Mouse (Mus musculus): ENCODE data around the gene Cops2. TPM values are rescaled to one million over a fixed set of nuclear protein-coding genes. Genes with fewer than 3 reads are reported as not detected.
A peak's percentile ranks its signal among the peaks of the same experiment; 100 is the strongest.

The Cops2 gene
- polyA plus RNA-seq, 1 experiment from 2014 or later: 66.9 TPM

DNA sequence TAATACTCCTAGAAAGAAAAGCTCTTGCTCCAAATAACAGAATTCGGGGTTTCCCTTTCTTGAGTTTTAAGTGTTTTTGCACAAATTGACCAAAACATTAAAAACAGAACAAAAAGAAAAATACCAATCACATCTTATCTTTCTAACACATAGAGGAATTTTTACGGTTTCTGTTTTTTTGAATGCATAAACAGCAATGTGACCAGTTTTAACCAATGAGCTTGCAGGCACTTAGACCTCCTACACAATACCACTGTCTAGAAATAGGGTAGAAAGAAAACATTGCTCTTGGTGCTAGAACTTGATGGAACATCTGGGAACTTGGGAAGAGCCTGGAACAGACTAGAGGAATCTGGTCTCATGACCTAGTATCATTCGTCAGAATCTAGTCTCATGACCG is 68.7 kb downstream of the Cops2 start:
- no peak overlapping the region for H3K4me2 ChIP-seq (replicated peaks)
- no peak for ATAC-seq (replicated peaks)
- 95% methylated on average over 4 of the region's 4 CpGs for WGBS

DNA sequence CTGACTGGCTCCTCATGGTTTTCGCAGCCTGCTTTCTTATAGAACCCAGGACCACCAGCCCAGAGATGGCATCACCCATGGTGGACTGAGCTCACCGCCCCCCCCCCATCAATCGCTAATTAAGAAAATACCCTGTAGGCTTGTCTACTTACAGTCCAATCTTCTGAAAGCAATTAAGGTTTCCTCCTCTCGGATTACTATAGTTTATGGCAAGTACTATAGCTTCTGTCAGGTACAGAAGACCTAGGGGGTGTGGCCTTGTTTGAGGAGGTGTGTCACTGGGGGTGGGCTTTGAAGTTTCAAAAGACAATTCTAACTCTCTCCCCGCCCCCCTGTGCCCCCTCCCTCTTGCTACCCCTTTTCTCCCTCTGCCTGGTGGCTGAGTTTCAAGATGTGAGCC is 69.7 kb downstream of the Cops2 start:
- no peak overlapping the region for H3K9ac ChIP-seq (replicated peaks)
- no peak for ATAC-seq (replicated peaks)
- no peak overlapping the region for H3K4me3 ChIP-seq
- no peak overlapping the region for H3K27ac ChIP-seq (replicated peaks)
- no peaks in the 10 kb centered on the region for H3K9me3 ChIP-seq
- no peaks in the 10 kb centered on the region for H3K4me1 ChIP-seq
- no peak overlapping the region for H3K4me2 ChIP-seq (replicated peaks)
- no peaks in the 10 kb centered on the region for H3K27me3 ChIP-seq
- H3K36me3 ChIP-seq: no peaks in the 10 kb centered on the region
- 58% methylated on average over 5 of the region's 5 CpGs for WGBS

More for the DNA sequence above, 68.7 kb downstream of the Cops2 start:
- Histone ChIP-seq H3K36me3 (no peaks in the 10 kb centered on the region), H3K9ac (replicated peaks) (no peak overlapping the region), H3K27ac (replicated peaks) (no peak overlapping the region), H3K9me3 (no peaks in the 10 kb centered on the region), H3K4me3 (no peak overlapping the region), H3K27me3 (no peaks in the 10 kb centered on the region), H3K4me1 (no peaks in the 10 kb centered on the region)

DNA sequence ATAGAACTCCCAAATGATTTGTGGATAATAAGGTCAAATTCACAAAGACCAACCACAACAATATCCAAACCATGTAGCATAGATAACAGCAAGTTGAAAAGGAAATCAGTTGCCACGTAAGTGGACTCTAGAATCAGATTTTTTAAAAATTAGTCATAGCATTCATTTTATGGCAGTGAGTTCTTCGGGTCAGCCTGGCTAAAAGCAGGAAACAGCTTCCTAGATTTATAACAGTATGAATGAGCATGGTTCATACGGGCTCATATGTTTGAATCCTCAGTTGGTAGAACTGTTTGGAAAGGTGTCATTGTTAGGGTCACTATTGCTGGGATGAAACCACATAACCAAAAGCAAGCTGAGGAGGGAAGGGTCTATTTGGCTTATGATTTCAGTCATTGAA is 70.2 kb downstream of the Cops2 start:
- Histone ChIP-seq H3K4me3 (no peak overlapping the region), H3K9me3 (no peaks in the 10 kb centered on the region), H3K36me3 (no peaks in the 10 kb centered on the region), H3K27me3 (no peaks in the 10 kb centered on the region), H3K9ac (replicated peaks) (no peak overlapping the region), H3K4me2 (replicated peaks) (no peak overlapping the region), H3K4me1 (no peaks in the 10 kb centered on the region), H3K27ac (replicated peaks) (no peak overlapping the region)
- 85% methylated on average over 3 of the region's 3 CpGs for WGBS
- no peak for ATAC-seq (replicated peaks)

DNA sequence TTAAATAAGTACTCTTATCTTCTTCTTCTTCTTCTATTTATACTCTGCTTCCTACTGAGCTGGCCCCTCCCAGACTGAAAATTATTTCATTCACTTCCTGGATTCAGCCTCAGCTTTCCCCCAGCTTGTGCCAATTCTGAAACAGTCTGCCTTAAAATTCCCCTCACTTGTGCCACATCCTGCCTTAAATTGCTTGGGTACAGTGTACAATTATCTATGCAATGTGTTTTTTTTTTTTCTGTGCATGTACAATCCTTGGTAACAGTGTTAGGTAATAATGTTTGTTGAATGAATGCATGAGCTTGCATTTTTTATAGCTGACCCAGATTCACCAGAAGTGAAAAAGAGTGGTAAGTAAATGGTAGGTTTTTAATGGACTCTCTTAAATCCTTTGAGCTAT is 70.6 kb downstream of the Cops2 start:
- ATAC-seq (replicated peaks): no peak
- H3K4me2 ChIP-seq (replicated peaks): no peak overlapping the region
- no peak overlapping the region for H3K9ac ChIP-seq (replicated peaks)
- no peaks in the 10 kb centered on the region for H3K36me3 ChIP-seq
- no peaks in the 10 kb centered on the region for H3K27me3 ChIP-seq
- H3K9me3 ChIP-seq: no peaks in the 10 kb centered on the region
- H3K27ac ChIP-seq (replicated peaks): no peak overlapping the region
- H3K4me3 ChIP-seq: no peak overlapping the region
- H3K4me1 ChIP-seq: no peaks in the 10 kb centered on the region

DNA sequence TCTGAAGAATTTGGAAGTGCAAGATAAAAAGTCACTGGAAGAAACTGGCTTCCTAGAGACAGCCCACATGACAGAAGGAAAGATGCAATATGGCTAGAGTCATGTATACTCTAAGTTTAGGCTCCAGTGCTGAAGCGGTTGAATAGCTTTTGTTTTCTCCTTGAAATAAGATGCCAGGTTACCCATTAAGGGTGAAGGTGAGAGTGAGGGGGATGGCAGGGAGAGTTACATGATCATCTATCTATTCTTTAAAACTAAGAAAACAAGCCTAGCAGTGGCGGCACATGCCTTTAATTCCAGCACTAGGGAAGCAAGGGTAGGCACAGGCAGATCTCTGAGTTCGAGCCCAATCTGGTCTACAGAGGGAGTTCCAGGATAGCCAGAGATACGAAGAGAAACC is 73.9 kb downstream of the Cops2 start:
- H3K27ac ChIP-seq (replicated peaks): no peak overlapping the region
- no peak overlapping the region for H3K9ac ChIP-seq (replicated peaks)
- no peaks in the 10 kb centered on the region for H3K27me3 ChIP-seq
- no peaks in the 10 kb centered on the region for H3K36me3 ChIP-seq
- H3K9me3 ChIP-seq: no peaks in the 10 kb centered on the region
- H3K4me3 ChIP-seq: no peak overlapping the region
- H3K4me1 ChIP-seq: peaks cover 20% of the 10 kb centered on the region
- 79% methylated on average over 4 of the region's 4 CpGs for WGBS
- no peak for ATAC-seq (replicated peaks)
- no peak overlapping the region for H3K4me2 ChIP-seq (replicated peaks)

DNA sequence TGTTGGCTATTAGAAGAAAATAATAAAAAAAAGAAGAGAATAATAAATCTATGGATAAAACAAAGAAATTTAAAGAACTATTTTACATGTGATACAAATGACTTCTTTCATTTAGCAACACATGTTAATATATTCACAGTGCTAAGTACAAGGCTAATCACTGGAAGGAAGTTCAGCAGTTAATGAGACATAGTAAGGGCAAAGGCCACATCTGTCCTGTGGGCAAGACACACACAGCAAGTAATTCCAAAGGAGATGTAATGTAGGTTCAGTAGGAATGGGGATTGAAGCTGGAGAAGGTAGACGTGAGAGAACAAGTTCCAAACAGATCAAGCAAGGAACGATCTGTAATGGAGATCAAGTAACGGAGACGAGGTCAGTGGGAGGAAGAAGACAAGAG is 74.5 kb downstream of the Cops2 start:
- ATAC-seq (replicated peaks): no peak
- H3K9ac ChIP-seq (replicated peaks): no peak overlapping the region
- H3K4me3 ChIP-seq: no peak overlapping the region
- H3K27ac ChIP-seq (replicated peaks): no peak overlapping the region
- no peak overlapping the region for H3K4me2 ChIP-seq (replicated peaks)
- 83% methylated on average over 4 of the region's 4 CpGs for WGBS
- peaks cover 20% of the 10 kb centered on the region for H3K4me1 ChIP-seq
- H3K36me3 ChIP-seq: no peaks in the 10 kb centered on the region
- no peaks in the 10 kb centered on the region for H3K27me3 ChIP-seq
- no peaks in the 10 kb centered on the region for H3K9me3 ChIP-seq

DNA sequence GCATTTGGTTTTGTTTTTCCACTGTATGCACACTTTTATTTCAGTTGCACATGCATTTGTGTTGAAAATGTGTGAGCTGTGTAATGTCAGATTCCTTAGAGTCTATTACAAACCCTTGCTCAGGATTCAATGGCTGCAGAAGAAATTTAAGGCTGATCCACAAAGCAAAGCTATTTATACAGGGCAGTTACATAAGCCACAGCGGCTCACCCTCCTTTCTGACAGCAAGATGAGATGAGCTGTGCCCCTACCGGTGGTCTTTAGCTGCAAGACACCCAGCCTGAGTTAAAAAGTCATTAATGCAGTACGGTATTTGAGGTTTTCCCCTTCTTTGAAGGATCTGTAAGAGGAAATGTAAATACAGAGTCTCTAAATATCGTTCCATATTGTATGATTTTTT is 75.1 kb downstream of the Cops2 start:
- no peak overlapping the region for H3K4me3 ChIP-seq

DNA sequence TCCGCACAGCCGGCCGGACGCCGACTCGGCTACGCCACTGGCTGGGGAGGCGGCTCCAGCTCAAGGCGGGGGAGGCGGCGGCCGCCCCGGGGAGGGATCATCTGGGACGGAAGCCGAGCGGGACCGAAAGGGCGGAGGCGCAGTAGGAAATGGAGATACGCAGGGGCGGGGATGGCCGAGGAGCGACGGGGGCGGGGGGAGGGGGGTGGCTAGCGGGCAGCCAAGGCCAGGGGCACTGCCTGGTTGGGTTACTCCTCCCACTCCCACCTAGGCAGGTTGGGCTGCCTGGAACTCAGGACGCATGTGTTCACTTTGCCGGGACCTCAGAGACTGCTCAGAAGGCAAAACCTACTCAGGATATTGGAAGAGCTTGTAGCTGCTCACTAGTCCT is 76.2 kb downstream of the Cops2 start, which contains the start of gene Secisbp2l:
Secisbp2l (minus strand) TSS at position 152 of the 391 bp plus-strand sequence.
- no peaks in the 10 kb centered on the region for H3K9me3 ChIP-seq
- H3K9ac ChIP-seq (replicated peaks): peak within 1 kb of the TSS; percentile 94
- 0 out of 2 replicates have a peak, but pooled peaks cover 3% of the 10 kb centered on the region for H3K36me3 ChIP-seq
- 0% methylated on average over 27 of the region's 28 CpGs for WGBS
- ATAC-seq (replicated peaks): peak; percentile 97
- H3K4me2 ChIP-seq (replicated peaks): peak within 1 kb of the TSS; percentile 52
- no peaks in the 10 kb centered on the region for H3K27me3 ChIP-seq
- peak within 1 kb of the TSS; percentile 77 for H3K27ac ChIP-seq (replicated peaks)
- peak within 1 kb of the TSS; percentile 94 for H3K4me3 ChIP-seq
- peaks cover 20% of the 10 kb centered on the region for H3K4me1 ChIP-seq

More for the DNA sequence above, 75.1 kb downstream of the Cops2 start:
- no peak overlapping the region for H3K27ac ChIP-seq (replicated peaks)
- no peaks in the 10 kb centered on the region for H3K9me3 ChIP-seq
- ATAC-seq (replicated peaks): no peak
- H3K27me3 ChIP-seq: no peaks in the 10 kb centered on the region
- 62% methylated on average over 4 of the region's 4 CpGs for WGBS
- no peaks in the 10 kb centered on the region for H3K36me3 ChIP-seq
- H3K9ac ChIP-seq (replicated peaks): no peak overlapping the region
- no peak overlapping the region for H3K4me2 ChIP-seq (replicated peaks)
- peaks cover 20% of the 10 kb centered on the region for H3K4me1 ChIP-seq

DNA sequence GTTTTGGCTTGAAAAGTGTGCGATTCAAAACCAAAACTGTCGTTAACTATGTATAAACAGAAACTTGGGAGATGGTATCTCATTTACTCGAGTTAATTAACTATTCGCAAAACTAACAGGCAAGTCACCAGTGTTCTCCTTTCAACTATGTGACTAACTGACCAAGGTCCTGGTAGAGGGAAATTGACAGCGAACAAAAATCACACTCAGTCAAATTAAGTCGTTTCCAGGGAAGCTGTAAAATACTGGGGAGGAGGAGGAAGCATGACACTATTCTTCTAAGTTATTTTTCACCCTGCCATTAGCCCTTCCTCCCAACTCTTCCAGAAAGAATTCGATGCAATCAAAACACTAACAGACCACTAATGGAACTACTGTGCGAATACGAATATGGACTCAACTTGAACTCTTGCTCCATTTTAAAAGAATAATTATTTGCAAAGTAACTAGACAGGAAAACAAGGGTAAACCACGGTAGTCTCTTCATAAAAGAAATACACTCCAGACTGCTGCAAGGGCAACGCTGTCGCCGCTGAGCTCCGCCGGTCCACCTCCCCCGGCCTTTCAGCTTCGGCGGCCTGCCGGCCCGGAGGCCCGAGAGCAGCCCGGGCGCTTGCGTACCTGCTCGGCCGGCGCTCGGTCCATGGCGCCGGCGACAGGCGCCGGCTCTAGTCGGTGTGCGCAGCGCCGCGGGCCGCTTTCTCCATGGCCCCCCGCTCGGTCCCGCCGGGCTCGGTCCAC is 76.8 kb downstream of the Cops2 start:
- Histone ChIP-seq H3K36me3 (0 out of 2 replicates have a peak, but pooled peaks cover 3% of the 10 kb centered on the region), H3K9me3 (no peaks in the 10 kb centered on the region), H3K27me3 (no peaks in the 10 kb centered on the region), H3K9ac (replicated peaks) (peak overlapping the region; percentile 94), H3K4me1 (peaks cover 20% of the 10 kb centered on the region), H3K27ac (replicated peaks) (peak overlapping the region; percentile 77), H3K4me3 (peak overlapping the region; percentile 94), H3K4me2 (replicated peaks) (peak overlapping the region; percentile 52)
- WGBS: 3% methylated on average over 44 of the region's 44 CpGs
- ATAC-seq (replicated peaks): no peak; the same call in 1 of the 2 replicates

DNA sequence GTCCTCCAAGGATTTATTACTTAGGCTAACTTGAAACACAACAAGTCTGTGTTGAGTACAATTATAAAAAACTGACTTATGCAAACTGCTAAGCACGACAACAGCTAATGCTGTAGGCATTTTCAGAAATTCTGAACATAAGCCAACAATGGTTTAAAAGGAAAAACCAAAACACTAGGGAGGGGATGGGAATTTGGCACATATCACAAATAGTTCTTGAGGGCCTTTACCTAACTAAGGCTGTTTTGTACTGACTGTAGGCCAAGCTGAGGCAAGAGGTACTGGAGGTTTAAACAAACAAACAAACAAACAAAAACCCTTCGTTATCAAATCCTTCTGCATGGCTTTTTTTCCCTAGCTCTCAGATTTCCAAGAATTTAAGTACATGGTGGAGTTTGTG is 77.9 kb downstream of the Cops2 start:
- 0 out of 2 replicates have a peak overlapping the region, but pooled peaks have one; percentile 52 for H3K4me2 ChIP-seq (replicated peaks)
- ATAC-seq (replicated peaks): no peak

More for the DNA sequence above, 77.9 kb downstream of the Cops2 start:
- H3K27me3 ChIP-seq: no peaks in the 10 kb centered on the region
- H3K27ac ChIP-seq (replicated peaks): no peak overlapping the region
- WGBS: 82% methylated on average over 2 of the region's 2 CpGs
- H3K4me1 ChIP-seq: peaks cover 20% of the 10 kb centered on the region
- H3K4me3 ChIP-seq: no peak overlapping the region
- H3K9me3 ChIP-seq: no peaks in the 10 kb centered on the region
- 0 out of 2 replicates have a peak, but pooled peaks cover 3% of the 10 kb centered on the region for H3K36me3 ChIP-seq
- H3K9ac ChIP-seq (replicated peaks): no peak overlapping the region

Data from forebrain, embryonic 15.5 days (tissue).